In the genomic region with DNA sequence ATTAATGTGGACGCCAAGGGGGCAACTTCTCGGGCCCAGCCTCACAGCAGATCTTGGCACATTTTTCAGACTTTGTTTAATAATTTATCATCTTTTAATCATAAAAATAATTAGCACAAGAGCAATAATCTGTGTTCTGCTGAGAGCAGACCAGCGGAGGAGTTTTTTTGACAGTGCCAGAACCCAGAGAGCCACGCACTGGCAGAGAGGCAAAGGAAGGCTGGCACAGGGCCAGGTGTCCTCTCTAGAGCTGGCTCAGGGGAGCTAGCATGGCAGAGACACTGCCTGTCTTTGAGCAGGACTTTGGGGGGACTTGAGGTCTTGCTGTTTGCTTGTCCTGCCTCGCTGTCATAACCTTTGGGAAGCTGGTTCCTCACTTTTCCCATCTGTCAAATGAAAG, we compare ENCODE assay signal across 10 mouse cellular contexts.
DNase-seq lines count a peak whose midpoint lies in the region; TF ChIP-seq lines count a peak whose summit lies in the region.
"Had no signal": no experiment of that assay in that cellular context is flagged by ENCODE, and none has a peak within 500 bp of the region (broad histone marks: within the 10 kb centered on the region; RNA-seq: fewer than 3 reads in every experiment).

No protein-coding gene starts in this region.

- no peak for TF ChIP-seq CTCF in layer of hippocampus, adult 2 months (conservative IDR thresholded peaks at IDR 0.05)

- H3K27ac ChIP-seq in layer of hippocampus, adult 2 months, result no peak overlapping the region
- H3K27ac ChIP-seq: neural tube, embryonic 12.5 days; stomach, postnatal 0 days had no signal

- DNase-seq in kidney, postnatal 10 days, result peak; percentile 47
- no peak for DNase-seq in kidney, adult 9 months
- DNase-seq in adrenal gland, adult 18-20 months (ENCODE audit: low spot score in 2 of 2), result peak; percentile 9 to 42
- DNase-seq in adrenal gland, postnatal 36 days, result peak; percentile 40 to 60
- DNase-seq in layer of hippocampus, adult 2 months (ENCODE audit: low spot score in 2 of 2), result peak; percentile 41 to 72
- no peak for DNase-seq in ovary, postnatal 36 days (ENCODE audit: low spot score)
- DNase-seq in embryo, embryonic 10.5 days (ENCODE audit: low spot score), result no peak
- DNase-seq: kidney, adult 8-10 months had no signal

- H3K4me3 ChIP-seq in layer of hippocampus, adult 2 months, result no peak overlapping the region
- H3K4me3 ChIP-seq: neural tube, embryonic 12.5 days had no signal

Comparison
In these comparisons a context has a peak if more than half of its experiments do, and no peak if none do; other contexts are left out.
1. DNase-seq: peak in kidney, postnatal 10 days (single experiment), adrenal gland, adult 18-20 months (2 of 2), adrenal gland, postnatal 36 days (2 of 2) and layer of hippocampus, adult 2 months (2 of 2); none in kidney, adult 9 months (single experiment), ovary, postnatal 36 days (single experiment) and embryo, embryonic 10.5 days (single experiment).